Mouse (Mus musculus): ENCODE measurements at regions not wholly inside any gene's neighbourhood (a gene's known extent, or its start where the extent isn't known, plus 50 kb on each side); places are given as distances from the start of the nearest gene placed in this dataset.

- 23% methylated on average over 1 of the region's 1 CpGs for WGBS
- H3K36me3 ChIP-seq (ENCODE audit: control insufficient read depth, insufficient read depth, low read length) = no peaks in the 10 kb centered on the region
- no peaks in the 10 kb centered on the region for H3K4me1 ChIP-seq (ENCODE audit: control insufficient read depth, insufficient read depth, insufficient read length, low read length)
- H3K27me3 ChIP-seq (ENCODE audit: control insufficient read depth, insufficient read depth, low read length) = no peaks in the 10 kb centered on the region
- H3K4me3 ChIP-seq (ENCODE audit: low read depth, low read length) = no peak overlapping the region
- TF ChIP-seq POLR2A (IDR thresholded peaks at IDR 0.05; ENCODE audit: low read depth, low read length) = no peak
- TF ChIP-seq CTCF (IDR thresholded peaks at IDR 0.05; ENCODE audit: extremely low read depth, insufficient read length, insufficient replicate concordance, low read depth, low read length) = no peak
- no peak overlapping the region for H3K27ac ChIP-seq (ENCODE audit: insufficient read depth, low read depth, low read length)
Measured at GRCm38 (mm10) chr4:93467424-93467823, 132.1 kb upstream of the Tusc1 start.

- Histone ChIP-seq H3K27me3 (ENCODE audit: control insufficient read depth, insufficient read depth, low read length) (no peaks in the 10 kb centered on the region), H3K36me3 (ENCODE audit: control insufficient read depth, insufficient read depth, low read length) (no peaks in the 10 kb centered on the region)
- 38% methylated on average over 3 of the region's 3 CpGs for WGBS
Measured at GRCm38 (mm10) chr4:93451357-93451756, 116.0 kb upstream of the Tusc1 start.

GRCm38 (mm10) chr4:93450831-93451230, 115.5 kb upstream of the Tusc1 start:
- H3K27ac ChIP-seq (ENCODE audit: insufficient read depth, low read depth, low read length) = no peak overlapping the region
- H3K4me3 ChIP-seq (ENCODE audit: low read depth, low read length) = no peak overlapping the region
- no peaks in the 10 kb centered on the region for H3K4me1 ChIP-seq (ENCODE audit: control insufficient read depth, insufficient read depth, insufficient read length, low read length)
- TF ChIP-seq CTCF (IDR thresholded peaks at IDR 0.05; ENCODE audit: extremely low read depth, insufficient read length, insufficient replicate concordance, low read depth, low read length) (no peak), POLR2A (IDR thresholded peaks at IDR 0.05; ENCODE audit: low read depth, low read length) (no peak)
- 59% methylated on average over 1 of the region's 1 CpGs for WGBS
- no peaks in the 10 kb centered on the region for H3K36me3 ChIP-seq (ENCODE audit: control insufficient read depth, insufficient read depth, low read length)
- H3K27me3 ChIP-seq (ENCODE audit: control insufficient read depth, insufficient read depth, low read length) = no peaks in the 10 kb centered on the region

More at GRCm38 (mm10) chr4:93451357-93451756, 116.0 kb upstream of the Tusc1 start:
- H3K4me1 ChIP-seq (ENCODE audit: control insufficient read depth, insufficient read depth, insufficient read length, low read length) = no peaks in the 10 kb centered on the region
- H3K27ac ChIP-seq (ENCODE audit: insufficient read depth, low read depth, low read length) = no peak overlapping the region
- TF ChIP-seq CTCF (IDR thresholded peaks at IDR 0.05; ENCODE audit: extremely low read depth, insufficient read length, insufficient replicate concordance, low read depth, low read length) (no peak), POLR2A (IDR thresholded peaks at IDR 0.05; ENCODE audit: low read depth, low read length) (no peak)
- H3K4me3 ChIP-seq (ENCODE audit: low read depth, low read length) = no peak overlapping the region

GRCm38 (mm10) chr4:93444666-93445065, 109.4 kb upstream of the Tusc1 start:
- Histone ChIP-seq H3K27me3 (ENCODE audit: control insufficient read depth, insufficient read depth, low read length) (no peaks in the 10 kb centered on the region), H3K36me3 (ENCODE audit: control insufficient read depth, insufficient read depth, low read length) (no peaks in the 10 kb centered on the region), H3K4me1 (ENCODE audit: control insufficient read depth, insufficient read depth, insufficient read length, low read length) (no peaks in the 10 kb centered on the region), H3K27ac (ENCODE audit: insufficient read depth, low read depth, low read length) (no peak overlapping the region), H3K4me3 (ENCODE audit: low read depth, low read length) (no peak overlapping the region)
- no peak for TF ChIP-seq POLR2A (IDR thresholded peaks at IDR 0.05; ENCODE audit: low read depth, low read length)
- no peak for TF ChIP-seq CTCF (IDR thresholded peaks at IDR 0.05; ENCODE audit: extremely low read depth, insufficient read length, insufficient replicate concordance, low read depth, low read length)

- TF ChIP-seq CTCF (IDR thresholded peaks at IDR 0.05; ENCODE audit: extremely low read depth, insufficient read length, insufficient replicate concordance, low read depth, low read length) (no peak), POLR2A (IDR thresholded peaks at IDR 0.05; ENCODE audit: low read depth, low read length) (no peak)
- H3K4me1 ChIP-seq (ENCODE audit: control insufficient read depth, insufficient read depth, insufficient read length, low read length) = no peaks in the 10 kb centered on the region
- H3K4me3 ChIP-seq (ENCODE audit: low read depth, low read length) = no peak overlapping the region
- H3K27ac ChIP-seq (ENCODE audit: insufficient read depth, low read depth, low read length) = no peak overlapping the region
- WGBS = 66% methylated on average over 3 of the region's 3 CpGs
- H3K27me3 ChIP-seq (ENCODE audit: control insufficient read depth, insufficient read depth, low read length) = no peaks in the 10 kb centered on the region
- H3K36me3 ChIP-seq (ENCODE audit: control insufficient read depth, insufficient read depth, low read length) = no peaks in the 10 kb centered on the region
Measured at GRCm38 (mm10) chr4:93438587-93439336, 103.5 kb upstream of the Tusc1 start.

- no peak for TF ChIP-seq CTCF (IDR thresholded peaks at IDR 0.05; ENCODE audit: extremely low read depth, insufficient read length, insufficient replicate concordance, low read depth, low read length)
- no peak for TF ChIP-seq POLR2A (IDR thresholded peaks at IDR 0.05; ENCODE audit: low read depth, low read length)
- Histone ChIP-seq H3K27me3 (ENCODE audit: control insufficient read depth, insufficient read depth, low read length) (no peaks in the 10 kb centered on the region), H3K27ac (ENCODE audit: insufficient read depth, low read depth, low read length) (no peak overlapping the region), H3K4me3 (ENCODE audit: low read depth, low read length) (no peak overlapping the region), H3K36me3 (ENCODE audit: control insufficient read depth, insufficient read depth, low read length) (no peaks in the 10 kb centered on the region), H3K4me1 (ENCODE audit: control insufficient read depth, insufficient read depth, insufficient read length, low read length) (no peaks in the 10 kb centered on the region)
- 34% methylated on average over 3 of the region's 3 CpGs for WGBS
Measured at GRCm38 (mm10) chr4:93437386-93438130, 102.2 kb upstream of the Tusc1 start.

- Histone ChIP-seq H3K36me3 (ENCODE audit: control insufficient read depth, insufficient read depth, low read length) (no peaks in the 10 kb centered on the region), H3K27me3 (ENCODE audit: control insufficient read depth, insufficient read depth, low read length) (no peaks in the 10 kb centered on the region), H3K4me3 (ENCODE audit: low read depth, low read length) (no peak overlapping the region), H3K27ac (ENCODE audit: insufficient read depth, low read depth, low read length) (no peak overlapping the region), H3K4me1 (ENCODE audit: control insufficient read depth, insufficient read depth, insufficient read length, low read length) (no peaks in the 10 kb centered on the region)
- TF ChIP-seq POLR2A (IDR thresholded peaks at IDR 0.05; ENCODE audit: low read depth, low read length) (no peak), CTCF (IDR thresholded peaks at IDR 0.05; ENCODE audit: extremely low read depth, insufficient read length, insufficient replicate concordance, low read depth, low read length) (no peak)
Measured at GRCm38 (mm10) chr4:93412695-93413094, 77.4 kb upstream of the Tusc1 start.
